Mouse (Mus musculus) forebrain, embryonic 13.5 days (tissue): ENCODE measurements around the gene 6030445D17Rik. TPM values are rescaled to one million over a fixed set of nuclear protein-coding genes. Genes with fewer than 3 reads are reported as not detected.

Experiments
- ATAC-seq: fragments of 200-750 bp; cut with Nextera tagmentation; 2 replicates; pipeline ENCODE4 v1.8.0; 2017
- H3K27ac ChIP-seq: fragments of 300-500 bp; sonication (generic); 2 replicates; pipeline ENCODE4 v1.5.1; 2015; ENCODE audit warnings: inconsistent platforms, mild to moderate bottlenecking, moderate library complexity
- H3K27me3 ChIP-seq: fragments of 300-500 bp; sonication (generic); 2 replicates; pipeline ENCODE4 v1.6.1; 2015; ENCODE audit warnings: mild to moderate bottlenecking, inconsistent platforms
- H3K36me3 ChIP-seq: fragments of 300-500 bp; sonication (generic); 2 replicates; pipeline ENCODE4 v1.6.1; 2015; ENCODE audit warnings: mild to moderate bottlenecking, inconsistent platforms; ENCODE audit not compliant: poor library complexity, severe bottlenecking
- H3K4me1 ChIP-seq: fragments of 300-500 bp; sonication (generic); 2 replicates; pipeline ENCODE4 v1.6.1; 2015; ENCODE audit warnings: inconsistent platforms
- H3K4me2 ChIP-seq: fragments of 300-500 bp; sonication (generic); 2 replicates; pipeline ENCODE4 v1.6.1; 2015; ENCODE audit warnings: inconsistent platforms, mild to moderate bottlenecking, moderate library complexity
- H3K4me3 ChIP-seq: fragments of 300-500 bp; sonication (generic); 2 replicates; pipeline ENCODE4 v1.5.1; 2015; ENCODE audit warnings: mild to moderate bottlenecking, inconsistent platforms
- H3K9ac ChIP-seq: fragments of 300-500 bp; sonication (generic); 2 replicates; pipeline ENCODE4 v1.6.1; 2015; ENCODE audit warnings: mild to moderate bottlenecking, inconsistent platforms
- H3K9me3 ChIP-seq: fragments of 300-500 bp; sonication (generic); replicated peaks from 2 replicates; pipeline ENCODE4 v1.6.1; 2016; ENCODE audit warnings: inconsistent platforms
- WGBS: fragments of 180-500 bp; shearing (Covaris S2); methylation state at CpG from one replicate; pipeline ENCODE4 v1.1.7; 2015; 5-methylcytosine and 5-hydroxymethylcytosine counted together
- polyA plus RNA-seq: library from polyadenylated mRNA; unstranded; fragments of >200 nt; fragmentation: Nextera tagmentation; extraction: Ambion mirVana; gene quantifications from 2 replicates; pipeline ENCODE4 v1.2.1, GENCODE M21; 2015

6030445D17Rik gene
- polyA plus RNA-seq, 1 experiment from 2014 or later: not detected

- Histone ChIP-seq H3K4me1 (no peaks in the 10 kb centered on the region), H3K27ac (no peak overlapping the region), H3K36me3 (no peaks in the 10 kb centered on the region), H3K9me3 (no peaks in the 10 kb centered on the region), H3K27me3 (no peaks in the 10 kb centered on the region), H3K4me3 (no peak overlapping the region), H3K4me2 (no peak overlapping the region), H3K9ac (no peak overlapping the region)
- ATAC-seq: no peak
- WGBS: 70% methylated on average over 15 of the region's 15 CpGs
Observed at GRCm38 (mm10) chr4:136441354-136442043, 20.6 kb upstream of the 6030445D17Rik start.

GRCm38 (mm10) chr4:136444561-136444960, 17.5 kb upstream of the 6030445D17Rik start:
- Histone ChIP-seq H3K4me3 (no peak overlapping the region), H3K27ac (no peak overlapping the region), H3K4me2 (no peak overlapping the region), H3K9ac (no peak overlapping the region), H3K27me3 (no peaks in the 10 kb centered on the region), H3K9me3 (no peaks in the 10 kb centered on the region), H3K36me3 (no peaks in the 10 kb centered on the region), H3K4me1 (no peaks in the 10 kb centered on the region)
- no peak for ATAC-seq
- 73% methylated on average over 4 of the region's 4 CpGs for WGBS

- H3K9me3 ChIP-seq: no peaks in the 10 kb centered on the region
- no peak for ATAC-seq
- 87% methylated on average over 5 of the region's 5 CpGs for WGBS
Observed at GRCm38 (mm10) chr4:136449795-136450194, 12.3 kb upstream of the 6030445D17Rik start.

GRCm38 (mm10) chr4:136450271-136450670, 11.8 kb upstream of the 6030445D17Rik start:
- Histone ChIP-seq H3K9ac (no peak overlapping the region), H3K27me3 (no peaks in the 10 kb centered on the region), H3K27ac (no peak overlapping the region), H3K4me1 (0 out of 2 replicates have a peak, but pooled peaks cover 4% of the 10 kb centered on the region), H3K4me2 (no peak overlapping the region), H3K36me3 (no peaks in the 10 kb centered on the region), H3K4me3 (no peak overlapping the region), H3K9me3 (no peaks in the 10 kb centered on the region)
- no peak for ATAC-seq
- 87% methylated on average over 4 of the region's 4 CpGs for WGBS

More at GRCm38 (mm10) chr4:136449795-136450194, 12.3 kb upstream of the 6030445D17Rik start:
- Histone ChIP-seq H3K4me3 (no peak overlapping the region), H3K4me2 (no peak overlapping the region), H3K9ac (no peak overlapping the region), H3K27me3 (no peaks in the 10 kb centered on the region), H3K27ac (no peak overlapping the region), H3K4me1 (0 out of 2 replicates have a peak, but pooled peaks cover under 1% of the 10 kb centered on the region), H3K36me3 (no peaks in the 10 kb centered on the region)

GRCm38 (mm10) chr4:136451564-136451963, 10.5 kb upstream of the 6030445D17Rik start:
- no peaks in the 10 kb centered on the region for H3K36me3 ChIP-seq
- no peaks in the 10 kb centered on the region for H3K27me3 ChIP-seq
- 35% methylated on average over 6 of the region's 6 CpGs for WGBS
- no peak for ATAC-seq
- no peak overlapping the region for H3K27ac ChIP-seq
- H3K9ac ChIP-seq: no peak overlapping the region
- H3K9me3 ChIP-seq: no peaks in the 10 kb centered on the region
- H3K4me3 ChIP-seq: no peak overlapping the region
- H3K4me2 ChIP-seq: no peak overlapping the region
- 0 out of 2 replicates have a peak, but pooled peaks cover 4% of the 10 kb centered on the region for H3K4me1 ChIP-seq

- 78% methylated on average over 3 of the region's 3 CpGs for WGBS
- Histone ChIP-seq H3K9ac (no peak overlapping the region), H3K27me3 (no peaks in the 10 kb centered on the region), H3K9me3 (no peaks in the 10 kb centered on the region), H3K4me2 (no peak overlapping the region), H3K27ac (no peak overlapping the region), H3K4me3 (no peak overlapping the region), H3K36me3 (no peaks in the 10 kb centered on the region), H3K4me1 (0 out of 2 replicates have a peak, but pooled peaks cover 4% of the 10 kb centered on the region)
- no peak for ATAC-seq
Observed at GRCm38 (mm10) chr4:136452286-136452685, 9.8 kb upstream of the 6030445D17Rik start.

GRCm38 (mm10) chr4:136452792-136453191, 9.3 kb upstream of the 6030445D17Rik start:
- Histone ChIP-seq H3K36me3 (no peaks in the 10 kb centered on the region), H3K27me3 (no peaks in the 10 kb centered on the region), H3K4me2 (no peak overlapping the region), H3K27ac (no peak overlapping the region), H3K4me3 (no peak overlapping the region), H3K4me1 (0 out of 2 replicates have a peak, but pooled peaks cover 4% of the 10 kb centered on the region), H3K9ac (no peak overlapping the region), H3K9me3 (no peaks in the 10 kb centered on the region)
- WGBS: 72% methylated on average over 5 of the region's 5 CpGs
- ATAC-seq: no peak

- 0 out of 2 replicates have a peak, but pooled peaks have one; percentile 27 for ATAC-seq
- Histone ChIP-seq H3K27ac (no peak overlapping the region), H3K4me1 (0 out of 2 replicates have a peak, but pooled peaks cover 4% of the 10 kb centered on the region), H3K36me3 (no peaks in the 10 kb centered on the region), H3K4me3 (no peak overlapping the region), H3K9me3 (no peaks in the 10 kb centered on the region), H3K9ac (no peak overlapping the region), H3K27me3 (no peaks in the 10 kb centered on the region; the same call in 1 of the 2 replicates), H3K4me2 (peak overlapping the region; percentile 30; the same call in 1 of the 2 replicates)
- 14% methylated on average over 10 of the region's 10 CpGs for WGBS
Observed at GRCm38 (mm10) chr4:136454850-136455260, 7.2 kb upstream of the 6030445D17Rik start.

- H3K4me1 ChIP-seq: peaks cover 5% of the 10 kb centered on the region
- no peaks in the 10 kb centered on the region for H3K9me3 ChIP-seq
- ATAC-seq: no peak
- no peak overlapping the region for H3K27ac ChIP-seq
- H3K36me3 ChIP-seq: no peaks in the 10 kb centered on the region
- peaks cover 10% of the 10 kb centered on the region for H3K27me3 ChIP-seq
- H3K4me2 ChIP-seq: no peak overlapping the region
- 88% methylated on average over 6 of the region's 6 CpGs for WGBS
- no peak overlapping the region for H3K4me3 ChIP-seq
- H3K9ac ChIP-seq: no peak overlapping the region
Observed at GRCm38 (mm10) chr4:136456516-136457218, 5.4 kb upstream of the 6030445D17Rik start.

- no peak for ATAC-seq
- WGBS: 79% methylated on average over 7 of the region's 7 CpGs
- Histone ChIP-seq H3K9ac (no peak overlapping the region), H3K4me2 (no peak overlapping the region), H3K27me3 (peaks cover 22% of the 10 kb centered on the region), H3K9me3 (no peaks in the 10 kb centered on the region), H3K4me1 (peaks cover 21% of the 10 kb centered on the region), H3K4me3 (no peak overlapping the region), H3K27ac (no peak overlapping the region), H3K36me3 (no peaks in the 10 kb centered on the region)
Observed at GRCm38 (mm10) chr4:136458276-136458675, 3.8 kb upstream of the 6030445D17Rik start.

GRCm38 (mm10) chr4:136459210-136459609, 2.8 kb upstream of the 6030445D17Rik start:
- Histone ChIP-seq H3K4me2 (no peak overlapping the region), H3K36me3 (no peaks in the 10 kb centered on the region), H3K27me3 (peaks cover 31% of the 10 kb centered on the region), H3K9ac (no peak overlapping the region), H3K9me3 (no peaks in the 10 kb centered on the region), H3K4me3 (no peak overlapping the region), H3K4me1 (peaks cover 26% of the 10 kb centered on the region), H3K27ac (no peak overlapping the region)
- WGBS: 68% methylated on average over 12 of the region's 12 CpGs
- no peak for ATAC-seq

GRCm38 (mm10) chr4:136461206-136461605, 844 bp upstream of the 6030445D17Rik start:
- no peak overlapping the region for H3K4me2 ChIP-seq
- H3K4me1 ChIP-seq: peaks cover 25% of the 10 kb centered on the region
- no peaks in the 10 kb centered on the region for H3K9me3 ChIP-seq
- WGBS: 31% methylated on average over 4 of the region's 4 CpGs
- no peak overlapping the region for H3K4me3 ChIP-seq
- H3K27ac ChIP-seq: no peak overlapping the region
- no peaks in the 10 kb centered on the region for H3K36me3 ChIP-seq
- H3K27me3 ChIP-seq: peaks cover 41% of the 10 kb centered on the region
- no peak for ATAC-seq
- H3K9ac ChIP-seq: no peak overlapping the region
